Mouse (Mus musculus): ENCODE measurements at regions not wholly inside any gene's neighbourhood (a gene's known extent, or its start where the extent isn't known, plus 50 kb on each side); places are given as distances from the start of the nearest gene placed in this dataset.

- no peak for DNase-seq (ENCODE audit: low read depth, low spot score)
These were observed 61.9 kb upstream of the Arhgap32 start for GRCm38 (mm10) chr9:32053886-32054615.

GRCm38 (mm10) chr9:32057427-32058115 is 58.4 kb upstream of the Arhgap32 start:
- no peak for DNase-seq (ENCODE audit: low read depth, low spot score)

- DNase-seq (ENCODE audit: low read depth, low spot score) = no peak
These were observed 53.2 kb upstream of the Arhgap32 start for GRCm38 (mm10) chr9:32062740-32063139.

- no peak for DNase-seq (ENCODE audit: low read depth, low spot score)
These were observed 52.4 kb upstream of the Arhgap32 start for GRCm38 (mm10) chr9:32063541-32063940.

GRCm38 (mm10) chr9:32064007-32064550 is 51.9 kb upstream of the Arhgap32 start:
- no peak for DNase-seq (ENCODE audit: low read depth, low spot score)
